Mouse (Mus musculus): ENCODE results near the gene Usp30. TPM values are rescaled to one million over a fixed set of nuclear protein-coding genes. Genes with fewer than 3 reads are reported as not detected.

The Usp30 gene
- 12.2 and 14.3 TPM in 2 replicates for polyA plus RNA-seq (2015; fragmentation: Nextera tagmentation; extraction: Ambion mirVana)

GRCm38 (mm10) chr5:114065161-114065560 is at the start of gene Usp30:
Gene Usp30, plus strand, starts transcription at chr5:114065461.
- Histone ChIP-seq H3K4me1 (no peaks in the 10 kb centered on the region), H3K9me3 (replicated peaks) (no peaks in the 10 kb centered on the region), H3K36me3 (no peaks in the 10 kb centered on the region), H3K4me2 (no peak within 1 kb of the TSS), H3K9ac (no peak within 1 kb of the TSS), H3K4me3 (replicated peaks) (no peak within 1 kb of the TSS), H3K27me3 (no peaks in the 10 kb centered on the region), H3K27ac (no peak within 1 kb of the TSS)
- no peak for ATAC-seq (replicated peaks; ENCODE audit: low FRiP score)
- WGBS: 90% methylated on average over 6 of the region's 6 CpGs

GRCm38 (mm10) chr5:114024390-114024789 is 40.9 kb upstream of the Usp30 start:
- Histone ChIP-seq H3K27me3 (no peaks in the 10 kb centered on the region), H3K9me3 (replicated peaks) (no peaks in the 10 kb centered on the region), H3K4me2 (no peak overlapping the region), H3K4me1 (peaks cover 9% of the 10 kb centered on the region; the same call in 1 of the 2 replicates), H3K4me3 (replicated peaks) (no peak overlapping the region), H3K36me3 (no peaks in the 10 kb centered on the region), H3K9ac (no peak overlapping the region), H3K27ac (no peak overlapping the region)
- 53% methylated on average over 6 of the region's 6 CpGs for WGBS
- ATAC-seq (replicated peaks; ENCODE audit: low FRiP score): no peak

GRCm38 (mm10) chr5:114024885-114025284 is 40.4 kb upstream of the Usp30 start:
- H3K9ac ChIP-seq: no peak overlapping the region
- H3K27ac ChIP-seq: no peak overlapping the region
- H3K36me3 ChIP-seq: no peaks in the 10 kb centered on the region
- no peaks in the 10 kb centered on the region for H3K27me3 ChIP-seq
- no peaks in the 10 kb centered on the region for H3K9me3 ChIP-seq (replicated peaks)
- no peak for ATAC-seq (replicated peaks; ENCODE audit: low FRiP score)
- H3K4me2 ChIP-seq: peak overlapping the region; percentile 33; the same call in 1 of the 2 replicates
- H3K4me3 ChIP-seq (replicated peaks): no peak overlapping the region
- H3K4me1 ChIP-seq: peaks cover 9% of the 10 kb centered on the region; the same call in 1 of the 2 replicates
- WGBS: 14% methylated on average over 10 of the region's 10 CpGs

GRCm38 (mm10) chr5:114027217-114027944 is 37.9 kb upstream of the Usp30 start:
- peaks cover 9% of the 10 kb centered on the region; the same call in 1 of the 2 replicates for H3K4me1 ChIP-seq
- no peaks in the 10 kb centered on the region for H3K36me3 ChIP-seq
- 82% methylated on average over 12 of the region's 12 CpGs for WGBS
- H3K4me2 ChIP-seq: no peak overlapping the region
- ATAC-seq (replicated peaks; ENCODE audit: low FRiP score): no peak
- H3K27ac ChIP-seq: no peak overlapping the region
- no peaks in the 10 kb centered on the region for H3K9me3 ChIP-seq (replicated peaks)
- H3K9ac ChIP-seq: no peak overlapping the region
- H3K27me3 ChIP-seq: no peaks in the 10 kb centered on the region
- H3K4me3 ChIP-seq (replicated peaks): no peak overlapping the region

- Histone ChIP-seq H3K27ac (no peak overlapping the region), H3K4me1 (peaks cover 9% of the 10 kb centered on the region; the same call in 1 of the 2 replicates), H3K36me3 (no peaks in the 10 kb centered on the region), H3K9ac (no peak overlapping the region), H3K27me3 (no peaks in the 10 kb centered on the region), H3K4me2 (no peak overlapping the region), H3K9me3 (replicated peaks) (no peaks in the 10 kb centered on the region), H3K4me3 (replicated peaks) (no peak overlapping the region)
- WGBS: 84% methylated on average over 12 of the region's 12 CpGs
- ATAC-seq (replicated peaks; ENCODE audit: low FRiP score): no peak
Observed at GRCm38 (mm10) chr5:114028111-114028510, 37.1 kb upstream of the Usp30 start.

GRCm38 (mm10) chr5:114030652-114031051 is 34.6 kb upstream of the Usp30 start:
- Histone ChIP-seq H3K27ac (no peak overlapping the region), H3K27me3 (no peaks in the 10 kb centered on the region), H3K9ac (no peak overlapping the region), H3K4me2 (no peak overlapping the region), H3K36me3 (no peaks in the 10 kb centered on the region), H3K4me3 (replicated peaks) (no peak overlapping the region), H3K9me3 (replicated peaks) (no peaks in the 10 kb centered on the region), H3K4me1 (peaks cover 10% of the 10 kb centered on the region)
- WGBS: 83% methylated on average over 12 of the region's 12 CpGs
- no peak for ATAC-seq (replicated peaks; ENCODE audit: low FRiP score)

- peaks cover 16% of the 10 kb centered on the region for H3K4me1 ChIP-seq
- no peak overlapping the region for H3K27ac ChIP-seq
- WGBS: 81% methylated on average over 3 of the region's 3 CpGs
- no peak overlapping the region for H3K9ac ChIP-seq
- no peak overlapping the region for H3K4me2 ChIP-seq
- no peaks in the 10 kb centered on the region for H3K27me3 ChIP-seq
- H3K9me3 ChIP-seq (replicated peaks): no peaks in the 10 kb centered on the region
- no peak overlapping the region for H3K4me3 ChIP-seq (replicated peaks)
- H3K36me3 ChIP-seq: no peaks in the 10 kb centered on the region
- no peak for ATAC-seq (replicated peaks; ENCODE audit: low FRiP score)
Observed at GRCm38 (mm10) chr5:114032161-114032763, 33.0 kb upstream of the Usp30 start.

- Histone ChIP-seq H3K4me1 (peaks cover 16% of the 10 kb centered on the region), H3K4me3 (replicated peaks) (no peak overlapping the region), H3K4me2 (no peak overlapping the region), H3K9me3 (replicated peaks) (no peaks in the 10 kb centered on the region), H3K27me3 (no peaks in the 10 kb centered on the region), H3K27ac (peak overlapping the region; percentile 45), H3K9ac (no peak overlapping the region), H3K36me3 (no peaks in the 10 kb centered on the region)
- ATAC-seq (replicated peaks; ENCODE audit: low FRiP score): no peak
- WGBS: 83% methylated on average over 7 of the region's 7 CpGs
Observed at GRCm38 (mm10) chr5:114034393-114034792, 30.9 kb upstream of the Usp30 start.

GRCm38 (mm10) chr5:114035111-114035510 is 30.1 kb upstream of the Usp30 start:
- Histone ChIP-seq H3K27ac (peak overlapping the region; percentile 45), H3K9ac (no peak overlapping the region), H3K4me2 (0 out of 2 replicates have a peak overlapping the region, but pooled peaks have one; percentile 7), H3K27me3 (no peaks in the 10 kb centered on the region), H3K4me3 (replicated peaks) (no peak overlapping the region), H3K4me1 (peaks cover 16% of the 10 kb centered on the region), H3K36me3 (no peaks in the 10 kb centered on the region), H3K9me3 (replicated peaks) (no peaks in the 10 kb centered on the region)
- 29% methylated on average over 10 of the region's 10 CpGs for WGBS
- ATAC-seq (replicated peaks; ENCODE audit: low FRiP score): peak; percentile 93

GRCm38 (mm10) chr5:114040508-114040907 is 24.8 kb upstream of the Usp30 start:
- no peaks in the 10 kb centered on the region for H3K9me3 ChIP-seq (replicated peaks)
- WGBS: 24% methylated on average over 8 of the region's 8 CpGs
- H3K27me3 ChIP-seq: 0 out of 2 replicates have a peak, but pooled peaks cover 3% of the 10 kb centered on the region
- H3K9ac ChIP-seq: no peak overlapping the region
- H3K4me2 ChIP-seq: no peak overlapping the region
- ATAC-seq (replicated peaks; ENCODE audit: low FRiP score): no peak
- H3K36me3 ChIP-seq: no peaks in the 10 kb centered on the region
- no peak overlapping the region for H3K27ac ChIP-seq
- peaks cover 22% of the 10 kb centered on the region for H3K4me1 ChIP-seq
- H3K4me3 ChIP-seq (replicated peaks): no peak overlapping the region

GRCm38 (mm10) chr5:114040911-114041310 is 24.4 kb upstream of the Usp30 start:
- Histone ChIP-seq H3K27me3 (0 out of 2 replicates have a peak, but pooled peaks cover 3% of the 10 kb centered on the region), H3K4me3 (replicated peaks) (no peak overlapping the region), H3K36me3 (no peaks in the 10 kb centered on the region), H3K27ac (no peak overlapping the region), H3K4me1 (peaks cover 18% of the 10 kb centered on the region), H3K9ac (no peak overlapping the region), H3K9me3 (replicated peaks) (no peaks in the 10 kb centered on the region), H3K4me2 (no peak overlapping the region)
- ATAC-seq (replicated peaks; ENCODE audit: low FRiP score): no peak
- WGBS: 70% methylated on average over 1 of the region's 1 CpGs

GRCm38 (mm10) chr5:114041327-114041930 is 23.8 kb upstream of the Usp30 start:
- no peaks in the 10 kb centered on the region for H3K9me3 ChIP-seq (replicated peaks)
- H3K27ac ChIP-seq: no peak overlapping the region
- H3K36me3 ChIP-seq: no peaks in the 10 kb centered on the region
- H3K4me1 ChIP-seq: peaks cover 17% of the 10 kb centered on the region
- no peak overlapping the region; the same call in 1 of the 2 replicates for H3K4me3 ChIP-seq (replicated peaks)
- no peak overlapping the region for H3K9ac ChIP-seq
- H3K27me3 ChIP-seq: 0 out of 2 replicates have a peak, but pooled peaks cover 3% of the 10 kb centered on the region
- peak overlapping the region; percentile 43 for H3K4me2 ChIP-seq
- ATAC-seq (replicated peaks; ENCODE audit: low FRiP score): peak; percentile 90
- WGBS: 20% methylated on average over 15 of the region's 15 CpGs
